Mouse (Mus musculus): ENCODE results near the gene Tmem233. TPM values are rescaled to one million over a fixed set of nuclear protein-coding genes. Genes with fewer than 3 reads are reported as not detected.

The Tmem233 gene
- polyA plus RNA-seq, 1 experiment: not detected

- no peaks in the 10 kb centered on the region for H3K36me3 ChIP-seq (ENCODE audit: control insufficient read depth, insufficient read depth, low read length)
- no peak overlapping the region for H3K27ac ChIP-seq (ENCODE audit: control insufficient read depth, insufficient read depth, low read length)
- H3K4me1 ChIP-seq (replicated peaks; ENCODE audit: control insufficient read depth, insufficient read depth, low read length): no peaks in the 10 kb centered on the region
- no peak overlapping the region for H3K4me3 ChIP-seq (ENCODE audit: control insufficient read depth, insufficient read depth, low read length)
- no peak for DNase-seq
- WGBS: 97% methylated on average over 10 of the region's 10 CpGs
- H3K27me3 ChIP-seq (ENCODE audit: control insufficient read depth, insufficient read depth, low read length): no peaks in the 10 kb centered on the region
- TF ChIP-seq POLR2A (IDR thresholded peaks at IDR 0.05; ENCODE audit: control insufficient read depth, extremely low read depth, insufficient read depth, low read length, poor library complexity): no peak
- TF ChIP-seq CTCF (IDR thresholded peaks at IDR 0.05; ENCODE audit: borderline replicate concordance, control insufficient read depth, extremely low read depth, insufficient read depth, low read length, poor library complexity): no peak
Measured at GRCm38 (mm10) chr5:116004271-116004670, 78.8 kb downstream of the Tmem233 start.

- no peak for DNase-seq
- Histone ChIP-seq H3K36me3 (ENCODE audit: control insufficient read depth, insufficient read depth, low read length) (no peaks in the 10 kb centered on the region), H3K4me3 (ENCODE audit: control insufficient read depth, insufficient read depth, low read length) (no peak overlapping the region), H3K27ac (ENCODE audit: control insufficient read depth, insufficient read depth, low read length) (no peak overlapping the region), H3K4me1 (replicated peaks; ENCODE audit: control insufficient read depth, insufficient read depth, low read length) (no peaks in the 10 kb centered on the region), H3K27me3 (ENCODE audit: control insufficient read depth, insufficient read depth, low read length) (no peaks in the 10 kb centered on the region)
- WGBS: 90% methylated on average over 13 of the region's 13 CpGs
- no peak for TF ChIP-seq CTCF (IDR thresholded peaks at IDR 0.05; ENCODE audit: borderline replicate concordance, control insufficient read depth, extremely low read depth, insufficient read depth, low read length, poor library complexity)
- no peak for TF ChIP-seq POLR2A (IDR thresholded peaks at IDR 0.05; ENCODE audit: control insufficient read depth, extremely low read depth, insufficient read depth, low read length, poor library complexity)
Measured at GRCm38 (mm10) chr5:116003825-116004224, 79.2 kb downstream of the Tmem233 start.

GRCm38 (mm10) chr5:116003154-116003553 is 79.9 kb downstream of the Tmem233 start:
- no peak overlapping the region for H3K27ac ChIP-seq (ENCODE audit: control insufficient read depth, insufficient read depth, low read length)
- WGBS: 90% methylated on average over 8 of the region's 8 CpGs
- no peaks in the 10 kb centered on the region for H3K27me3 ChIP-seq (ENCODE audit: control insufficient read depth, insufficient read depth, low read length)
- no peak for DNase-seq
- no peak for TF ChIP-seq CTCF (IDR thresholded peaks at IDR 0.05; ENCODE audit: borderline replicate concordance, control insufficient read depth, extremely low read depth, insufficient read depth, low read length, poor library complexity)
- TF ChIP-seq POLR2A (IDR thresholded peaks at IDR 0.05; ENCODE audit: control insufficient read depth, extremely low read depth, insufficient read depth, low read length, poor library complexity): no peak
- no peaks in the 10 kb centered on the region for H3K36me3 ChIP-seq (ENCODE audit: control insufficient read depth, insufficient read depth, low read length)
- no peak overlapping the region for H3K4me3 ChIP-seq (ENCODE audit: control insufficient read depth, insufficient read depth, low read length)
- H3K4me1 ChIP-seq (replicated peaks; ENCODE audit: control insufficient read depth, insufficient read depth, low read length): no peaks in the 10 kb centered on the region

- Histone ChIP-seq H3K4me1 (replicated peaks; ENCODE audit: control insufficient read depth, insufficient read depth, low read length) (no peaks in the 10 kb centered on the region), H3K27me3 (ENCODE audit: control insufficient read depth, insufficient read depth, low read length) (no peaks in the 10 kb centered on the region), H3K27ac (ENCODE audit: control insufficient read depth, insufficient read depth, low read length) (no peak overlapping the region), H3K4me3 (ENCODE audit: control insufficient read depth, insufficient read depth, low read length) (no peak overlapping the region), H3K36me3 (ENCODE audit: control insufficient read depth, insufficient read depth, low read length) (no peaks in the 10 kb centered on the region)
- TF ChIP-seq POLR2A (IDR thresholded peaks at IDR 0.05; ENCODE audit: control insufficient read depth, extremely low read depth, insufficient read depth, low read length, poor library complexity) (no peak), CTCF (IDR thresholded peaks at IDR 0.05; ENCODE audit: borderline replicate concordance, control insufficient read depth, extremely low read depth, insufficient read depth, low read length, poor library complexity) (no peak)
- WGBS: 94% methylated on average over 13 of the region's 13 CpGs
- DNase-seq: no peak
Measured at GRCm38 (mm10) chr5:115997376-115997775, 85.7 kb downstream of the Tmem233 start.

- Histone ChIP-seq H3K27me3 (ENCODE audit: control insufficient read depth, insufficient read depth, low read length) (no peaks in the 10 kb centered on the region), H3K36me3 (ENCODE audit: control insufficient read depth, insufficient read depth, low read length) (no peaks in the 10 kb centered on the region; the same call in 1 of the 2 replicates), H3K27ac (ENCODE audit: control insufficient read depth, insufficient read depth, low read length) (no peak overlapping the region), H3K4me1 (replicated peaks; ENCODE audit: control insufficient read depth, insufficient read depth, low read length) (no peaks in the 10 kb centered on the region), H3K4me3 (ENCODE audit: control insufficient read depth, insufficient read depth, low read length) (no peak overlapping the region)
- WGBS: 97% methylated on average over 15 of the region's 15 CpGs
- DNase-seq: no peak
- no peak for TF ChIP-seq POLR2A (IDR thresholded peaks at IDR 0.05; ENCODE audit: control insufficient read depth, extremely low read depth, insufficient read depth, low read length, poor library complexity)
Measured at GRCm38 (mm10) chr5:115994101-115994500, 88.9 kb downstream of the Tmem233 start.

- Histone ChIP-seq H3K4me3 (ENCODE audit: control insufficient read depth, insufficient read depth, low read length) (no peak overlapping the region), H3K4me1 (replicated peaks; ENCODE audit: control insufficient read depth, insufficient read depth, low read length) (no peaks in the 10 kb centered on the region), H3K27ac (ENCODE audit: control insufficient read depth, insufficient read depth, low read length) (no peak overlapping the region), H3K27me3 (ENCODE audit: control insufficient read depth, insufficient read depth, low read length) (no peaks in the 10 kb centered on the region), H3K36me3 (ENCODE audit: control insufficient read depth, insufficient read depth, low read length) (no peaks in the 10 kb centered on the region; the same call in 1 of the 2 replicates)
- DNase-seq: no peak
- 95% methylated on average over 11 of the region's 11 CpGs for WGBS
- TF ChIP-seq POLR2A (IDR thresholded peaks at IDR 0.05; ENCODE audit: control insufficient read depth, extremely low read depth, insufficient read depth, low read length, poor library complexity) (no peak), CTCF (IDR thresholded peaks at IDR 0.05; ENCODE audit: borderline replicate concordance, control insufficient read depth, extremely low read depth, insufficient read depth, low read length, poor library complexity) (no peak)
Measured at GRCm38 (mm10) chr5:115991717-115992116, 91.3 kb downstream of the Tmem233 start.

Other genes starting within 250 kb of the Tmem233 start
- gene Cit, start 238.0 kb downstream of the Tmem233 start, polyA plus RNA-seq (2012; rRNA removed): 14.1 and 21.9 TPM in 2 replicates
- 102 and 109 TPM in 2 replicates for gene Prkab1, start 58.7 kb downstream of the Tmem233 start, polyA plus RNA-seq (2012; rRNA removed)
- 0.18 and 0.35 TPM in 2 replicates for gene Ccdc60, start 205.7 kb upstream of the Tmem233 start, polyA plus RNA-seq (2012; rRNA removed)

Data from thymus, adult 2 months (tissue).